Comparison of ENCODE assay signal across 14 mouse cellular contexts in genomic region chr7:19177216-19177615, GRCm38 (mm10). TPM values are rescaled to one million over a fixed set of nuclear protein-coding genes. Genes with fewer than 3 reads are reported as not detected.
DNase-seq lines count a peak whose midpoint lies in the region; ATAC-seq lines count a peak whose summit lies in the region.
"Had no signal": no experiment of that assay in that cellular context is flagged by ENCODE, and none has a peak within 500 bp of the region (broad histone marks: within the 10 kb centered on the region; RNA-seq: fewer than 3 reads in every experiment).

No protein-coding gene starts in this region.

- H3K27ac ChIP-seq in embryonic facial prominence, embryonic 13.5 days = no peak overlapping the region
- no peak overlapping the region for H3K27ac ChIP-seq in hindbrain, embryonic 14.5 days
- H3K27ac ChIP-seq in midbrain, embryonic 16.5 days (ENCODE audit: low read length) = no peak overlapping the region
- H3K27ac ChIP-seq: kidney, postnatal 0 days had no signal

- no peak overlapping the region for H3K4me3 ChIP-seq in embryonic facial prominence, embryonic 13.5 days
- peak overlapping the region; percentile 61 for H3K4me3 ChIP-seq in hindbrain, embryonic 14.5 days (replicated peaks; ENCODE audit: low read length)
- peak overlapping the region; percentile 58 for H3K4me3 ChIP-seq in midbrain, embryonic 16.5 days (ENCODE audit: low read depth, low read length)

- H3K4me1 ChIP-seq in embryonic facial prominence, embryonic 13.5 days = peaks cover 54% of the 10 kb centered on the region
- peaks cover 38% of the 10 kb centered on the region for H3K4me1 ChIP-seq in hindbrain, embryonic 14.5 days (replicated peaks; ENCODE audit: control insufficient read depth, insufficient read depth, low read length)
- peaks cover 36% of the 10 kb centered on the region for H3K4me1 ChIP-seq in midbrain, embryonic 16.5 days (ENCODE audit: control insufficient read depth, insufficient read depth, low read length)

- peaks cover 76% of the 10 kb centered on the region for H3K27me3 ChIP-seq in embryonic facial prominence, embryonic 13.5 days
- peaks cover 29% of the 10 kb centered on the region for H3K27me3 ChIP-seq in hindbrain, embryonic 14.5 days (ENCODE audit: control insufficient read depth, insufficient read depth, low read length)
- peaks cover 3% of the 10 kb centered on the region for H3K27me3 ChIP-seq in midbrain, embryonic 16.5 days (ENCODE audit: control insufficient read depth, insufficient read depth, low read depth, low read length)

- no peak for ATAC-seq in embryonic facial prominence, embryonic 13.5 days (ENCODE audit: insufficient number of reproducible peaks, insufficient read depth, low FRiP score, low TSS enrichment, low read depth)
- no peak for ATAC-seq in hindbrain, embryonic 14.5 days (ENCODE audit: low FRiP score)
- no peak for ATAC-seq in midbrain, embryonic 16.5 days
- no peak for ATAC-seq in granulocyte monocyte progenitor cell, adult 5-6 weeks (replicated peaks; ENCODE audit: poor library complexity, severe bottlenecking)

- WGBS in embryonic facial prominence, embryonic 13.5 days = 57% methylated on average over 7 of the region's 7 CpGs
- 64% methylated on average over 7 of the region's 7 CpGs for WGBS in hindbrain, embryonic 14.5 days
- 70% methylated on average over 7 of the region's 7 CpGs for WGBS in midbrain, embryonic 16.5 days

- H3K9ac ChIP-seq in embryonic facial prominence, embryonic 13.5 days = no peak overlapping the region
- H3K9ac ChIP-seq in hindbrain, embryonic 14.5 days = peak overlapping the region; percentile 76
- peak overlapping the region; percentile 80 for H3K9ac ChIP-seq in midbrain, embryonic 16.5 days (ENCODE audit: low read depth, low read length)

- H3K4me2 ChIP-seq in embryonic facial prominence, embryonic 13.5 days = 0 out of 2 replicates have a peak overlapping the region, but pooled peaks have one; percentile 58
- H3K4me2 ChIP-seq in hindbrain, embryonic 14.5 days (replicated peaks) = peak overlapping the region; percentile 84
- peak overlapping the region; percentile 74 for H3K4me2 ChIP-seq in midbrain, embryonic 16.5 days (ENCODE audit: low read length)

- peak; percentile 39 for DNase-seq in cerebellum, adult 8-10 months
- DNase-seq in cerebellum, adult 11 months = no peak
- no peak for DNase-seq in hindbrain, embryonic 14.5 days (ENCODE audit: low spot score)
- no peak for DNase-seq in urinary bladder, postnatal 4 days (ENCODE audit: low spot score in 2 of 2)
- DNase-seq in lung, adult 18-20 months = no peak
- DNase-seq: heart, adult 18-20 months; lung, postnatal 4 days; thymus, postnatal 36 days had no signal

- no peaks in the 10 kb centered on the region for H3K36me3 ChIP-seq in embryonic facial prominence, embryonic 13.5 days
- H3K36me3 ChIP-seq in hindbrain, embryonic 14.5 days (replicated peaks; ENCODE audit: control insufficient read depth, insufficient read depth) = peaks cover 12% of the 10 kb centered on the region; the same call in 1 of the 2 replicates
- H3K36me3 ChIP-seq in midbrain, embryonic 16.5 days (ENCODE audit: control insufficient read depth, insufficient read depth, low read length) = peaks cover 6% of the 10 kb centered on the region

- H3K9me3 ChIP-seq in embryonic facial prominence, embryonic 13.5 days = 0 out of 2 replicates have a peak, but pooled peaks cover 3% of the 10 kb centered on the region
- H3K9me3 ChIP-seq in hindbrain, embryonic 14.5 days (ENCODE audit: control insufficient read depth, low read length) = 0 out of 2 replicates have a peak, but pooled peaks cover 4% of the 10 kb centered on the region
- H3K9me3 ChIP-seq in midbrain, embryonic 16.5 days (replicated peaks; ENCODE audit: control insufficient read depth, low read length, poor library complexity, severe bottlenecking) = no peaks in the 10 kb centered on the region

RNA-seq across cellular contexts. Expression of gene Eml2, which starts 1.0 kb away (rescaled TPM):
- polyA plus RNA-seq in embryonic facial prominence, embryonic 13.5 days (2015; fragmentation: Nextera tagmentation; extraction: Ambion mirVana) = 5.1 and 7.2 TPM in 2 replicates
- polyA plus RNA-seq in hindbrain, embryonic 14.5 days (2014; fragmentation: Nextera tagmentation; extraction: Ambion mirVana) = 3.4 and 3.6 TPM in 2 replicates
- 10.6 TPM in 2 replicates for polyA plus RNA-seq in midbrain, embryonic 16.5 days (2015; fragmentation: Nextera tagmentation; extraction: Ambion mirVana)
- total RNA-seq in granulocyte monocyte progenitor cell, adult 5-6 weeks (2014; fragmentation: Nextera tagmentation) = 4.1 and 18.1 TPM in 2 replicates
- 10.4 and 22.7 TPM in 2 replicates for total RNA-seq in granulocyte monocyte progenitor cell, adult 5-6 weeks (2017)

RNA-seq across cellular contexts. Expression of gene Gipr, which starts 11.3 kb away (rescaled TPM):
- polyA plus RNA-seq in embryonic facial prominence, embryonic 13.5 days (2015; fragmentation: Nextera tagmentation; extraction: Ambion mirVana) = 0.37 and 0.56 TPM in 2 replicates
- polyA plus RNA-seq in hindbrain, embryonic 14.5 days (2014; fragmentation: Nextera tagmentation; extraction: Ambion mirVana) = 0.62 and 1.1 TPM in 2 replicates
- 4.0 and 4.8 TPM in 2 replicates for polyA plus RNA-seq in midbrain, embryonic 16.5 days (2015; fragmentation: Nextera tagmentation; extraction: Ambion mirVana)
- not detected in 2 replicates for total RNA-seq in granulocyte monocyte progenitor cell, adult 5-6 weeks (2014; fragmentation: Nextera tagmentation)
- total RNA-seq in granulocyte monocyte progenitor cell, adult 5-6 weeks (2017) = 0.26 TPM in 1 of 2 replicates, not detected in the other
- total RNA-seq: hematopoietic stem cell, adult 5-6 weeks; liver, adult 2 months had no signal
- polyA plus RNA-seq: liver, adult 2 months had no signal

RNA-seq across cellular contexts. Expression of gene Snrpd2, which starts 27.7 kb away (rescaled TPM):
- polyA plus RNA-seq in embryonic facial prominence, embryonic 13.5 days (2015; fragmentation: Nextera tagmentation; extraction: Ambion mirVana) = 137 and 167 TPM in 2 replicates
- polyA plus RNA-seq in hindbrain, embryonic 14.5 days (2014; fragmentation: Nextera tagmentation; extraction: Ambion mirVana) = 104 and 110 TPM in 2 replicates
- 105 TPM in 2 replicates for polyA plus RNA-seq in midbrain, embryonic 16.5 days (2015; fragmentation: Nextera tagmentation; extraction: Ambion mirVana)
- 91.5 and 121 TPM in 2 replicates for total RNA-seq in granulocyte monocyte progenitor cell, adult 5-6 weeks (2014; fragmentation: Nextera tagmentation)
- 83.2 and 158 TPM in 2 replicates for total RNA-seq in granulocyte monocyte progenitor cell, adult 5-6 weeks (2017)

RNA-seq across cellular contexts. Expression of gene Qpctl, which starts 28.1 kb away (rescaled TPM):
- polyA plus RNA-seq in embryonic facial prominence, embryonic 13.5 days (2015; fragmentation: Nextera tagmentation; extraction: Ambion mirVana) = 15.2 and 16.2 TPM in 2 replicates
- 19.1 and 20.3 TPM in 2 replicates for polyA plus RNA-seq in hindbrain, embryonic 14.5 days (2014; fragmentation: Nextera tagmentation; extraction: Ambion mirVana)
- polyA plus RNA-seq in midbrain, embryonic 16.5 days (2015; fragmentation: Nextera tagmentation; extraction: Ambion mirVana) = 24.9 and 28.8 TPM in 2 replicates
- 4.2 and 12.0 TPM in 2 replicates for total RNA-seq in granulocyte monocyte progenitor cell, adult 5-6 weeks (2014; fragmentation: Nextera tagmentation)
- total RNA-seq in granulocyte monocyte progenitor cell, adult 5-6 weeks (2017) = 4.9 and 5.0 TPM in 2 replicates

RNA-seq across cellular contexts. Expression of gene Gpr4, which starts 35.1 kb away (rescaled TPM):
- 1.6 and 1.9 TPM in 2 replicates for polyA plus RNA-seq in embryonic facial prominence, embryonic 13.5 days (2015; fragmentation: Nextera tagmentation; extraction: Ambion mirVana)
- polyA plus RNA-seq in hindbrain, embryonic 14.5 days (2014; fragmentation: Nextera tagmentation; extraction: Ambion mirVana) = 3.1 and 3.2 TPM in 2 replicates
- polyA plus RNA-seq in midbrain, embryonic 16.5 days (2015; fragmentation: Nextera tagmentation; extraction: Ambion mirVana) = 3.4 and 4.5 TPM in 2 replicates
- total RNA-seq in granulocyte monocyte progenitor cell, adult 5-6 weeks (2014; fragmentation: Nextera tagmentation) = not detected in 2 replicates
- total RNA-seq in granulocyte monocyte progenitor cell, adult 5-6 weeks (2017) = not detected in 2 replicates
